Comparison of ENCODE assay signal across 24 mouse cellular contexts in genomic region chr19:20385645-20386044, GRCm38 (mm10). TPM values are rescaled to one million over a fixed set of nuclear protein-coding genes. Genes with fewer than 3 reads are reported as not detected.
DNase-seq lines count a peak whose midpoint lies in the region; ATAC-seq and TF ChIP-seq lines count a peak whose summit lies in the region.
"Had no signal": no experiment of that assay in that cellular context is flagged by ENCODE, and none has a peak within 500 bp of the region (broad histone marks: within the 10 kb centered on the region; RNA-seq: fewer than 3 reads in every experiment).

No protein-coding gene starts in this region.

- peak overlapping the region; percentile 11; the same call in 1 of the 2 replicates for H3K4me2 ChIP-seq in forebrain, postnatal 0 days (ENCODE audit: low read depth)
- H3K4me2 ChIP-seq in forebrain, embryonic 11.5 days (ENCODE audit: low read depth, low read length, severe bottlenecking) = no peak overlapping the region
- H3K4me2 ChIP-seq in embryonic facial prominence, embryonic 15.5 days (replicated peaks) = 0 out of 2 replicates have a peak overlapping the region, but pooled peaks have one; percentile 21
- no peak overlapping the region for H3K4me2 ChIP-seq in liver, embryonic 12.5 days
- H3K4me2 ChIP-seq: heart, embryonic 15.5 days; limb, embryonic 12.5 days; lung, embryonic 15.5 days; midbrain, embryonic 15.5 days had no signal

- no peaks in the 10 kb centered on the region for H3K36me3 ChIP-seq in forebrain, postnatal 0 days (ENCODE audit: insufficient read depth)
- H3K36me3 ChIP-seq in forebrain, embryonic 11.5 days (ENCODE audit: control insufficient read depth, insufficient read depth, low read length) = no peaks in the 10 kb centered on the region
- peaks cover 19% of the 10 kb centered on the region for H3K36me3 ChIP-seq in embryonic facial prominence, embryonic 15.5 days
- H3K36me3 ChIP-seq in liver, embryonic 12.5 days = no peaks in the 10 kb centered on the region
- H3K36me3 ChIP-seq: heart, embryonic 10.5 days; limb, embryonic 12.5 days; lung, embryonic 15.5 days; midbrain, embryonic 10.5 days; midbrain, embryonic 15.5 days had no signal

- no peaks in the 10 kb centered on the region for H3K9me3 ChIP-seq in forebrain, postnatal 0 days (ENCODE audit: low read length)
- no peaks in the 10 kb centered on the region for H3K9me3 ChIP-seq in forebrain, embryonic 11.5 days (ENCODE audit: control insufficient read depth, low read length)
- H3K9me3 ChIP-seq in embryonic facial prominence, embryonic 15.5 days (replicated peaks) = no peaks in the 10 kb centered on the region
- H3K9me3 ChIP-seq in liver, embryonic 12.5 days (replicated peaks) = no peaks in the 10 kb centered on the region
- H3K9me3 ChIP-seq: heart, embryonic 10.5 days; heart, embryonic 15.5 days; limb, embryonic 12.5 days; lung, embryonic 15.5 days; midbrain, embryonic 10.5 days; midbrain, embryonic 15.5 days had no signal

- ATAC-seq in forebrain, postnatal 0 days = peak; percentile 48; the same call in 1 of the 2 replicates
- ATAC-seq in forebrain, embryonic 11.5 days (replicated peaks; ENCODE audit: low FRiP score) = no peak
- ATAC-seq in embryonic facial prominence, embryonic 15.5 days (ENCODE audit: insufficient number of reproducible peaks, low FRiP score, low TSS enrichment, low read depth) = no peak
- no peak for ATAC-seq in liver, embryonic 12.5 days
- ATAC-seq: intestine, embryonic 16.5 days; midbrain, embryonic 15.5 days; Patski had no signal

- 36% methylated on average over 6 of the region's 6 CpGs for WGBS in forebrain, postnatal 0 days
- 87% methylated on average over 6 of the region's 6 CpGs for WGBS in forebrain, embryonic 11.5 days
- WGBS in embryonic facial prominence, embryonic 15.5 days = 21% methylated on average over 6 of the region's 6 CpGs
- 71% methylated on average over 6 of the region's 6 CpGs for WGBS in liver, embryonic 12.5 days (ENCODE audit: insufficient replicate concordance)

- no peak for TF ChIP-seq CTCF in forebrain, postnatal 0 days (IDR thresholded peaks at IDR 0.05; ENCODE audit: low read depth)

- H3K4me1 ChIP-seq in forebrain, postnatal 0 days (ENCODE audit: insufficient read depth) = no peaks in the 10 kb centered on the region
- H3K4me1 ChIP-seq in forebrain, embryonic 11.5 days (replicated peaks; ENCODE audit: control insufficient read depth, insufficient read depth, low read length) = no peaks in the 10 kb centered on the region
- peaks cover 9% of the 10 kb centered on the region for H3K4me1 ChIP-seq in embryonic facial prominence, embryonic 15.5 days
- no peaks in the 10 kb centered on the region for H3K4me1 ChIP-seq in liver, embryonic 12.5 days
- H3K4me1 ChIP-seq: heart, embryonic 10.5 days; heart, embryonic 15.5 days; lung, embryonic 15.5 days; midbrain, embryonic 10.5 days; midbrain, embryonic 15.5 days had no signal

- H3K9ac ChIP-seq in forebrain, postnatal 0 days = no peak overlapping the region
- H3K9ac ChIP-seq in forebrain, embryonic 11.5 days (ENCODE audit: low read length) = no peak overlapping the region
- H3K9ac ChIP-seq in embryonic facial prominence, embryonic 15.5 days = no peak overlapping the region
- no peak overlapping the region for H3K9ac ChIP-seq in liver, embryonic 12.5 days
- H3K9ac ChIP-seq: heart, embryonic 15.5 days; limb, embryonic 12.5 days; lung, embryonic 15.5 days; midbrain, embryonic 15.5 days had no signal

- no peak overlapping the region for H3K4me3 ChIP-seq in forebrain, postnatal 0 days (ENCODE audit: low read depth, low read length)
- no peak overlapping the region for H3K4me3 ChIP-seq in forebrain, embryonic 11.5 days (ENCODE audit: low read depth, low read length)
- no peak overlapping the region for H3K4me3 ChIP-seq in embryonic facial prominence, embryonic 15.5 days (replicated peaks)
- H3K4me3 ChIP-seq in liver, embryonic 12.5 days = no peak overlapping the region
- H3K4me3 ChIP-seq: heart, embryonic 10.5 days; heart, embryonic 15.5 days; left cerebral cortex, adult 2 months; limb, embryonic 12.5 days; lung, embryonic 15.5 days; midbrain, embryonic 10.5 days; midbrain, embryonic 15.5 days had no signal

- peak; percentile 15 for DNase-seq in forebrain, postnatal 0 days
- DNase-seq in forebrain, embryonic 11.5 days (ENCODE audit: low spot score) = no peak
- peak; percentile 53 for DNase-seq in 3T3-L1 (ENCODE audit: low read depth, low spot score)
- DNase-seq in Muller cell, postnatal 12 days (ENCODE audit: inconsistent ontology term) = peak; percentile 88
- no peak for DNase-seq in spleen, postnatal 14 days (ENCODE audit: low spot score in 2 of 2)
- DNase-seq: cerebellum, adult 18-20 months; cerebellum, postnatal 10 days; gastrocnemius, postnatal 25 days; heart, adult 11 months; kidney, adult 9 months; kidney, postnatal 14 days; thymus, postnatal 14 days had no signal

- H3K27me3 ChIP-seq in forebrain, postnatal 0 days (ENCODE audit: insufficient read depth, low read length) = no peaks in the 10 kb centered on the region
- no peaks in the 10 kb centered on the region for H3K27me3 ChIP-seq in forebrain, embryonic 11.5 days (ENCODE audit: control insufficient read depth, insufficient read depth, low read length)
- H3K27me3 ChIP-seq in embryonic facial prominence, embryonic 15.5 days = no peaks in the 10 kb centered on the region
- no peaks in the 10 kb centered on the region for H3K27me3 ChIP-seq in liver, embryonic 12.5 days (replicated peaks)
- H3K27me3 ChIP-seq: CH12.LX; heart, embryonic 15.5 days; limb, embryonic 12.5 days; lung, embryonic 15.5 days; midbrain, embryonic 15.5 days; Patski had no signal

- no peak overlapping the region for H3K27ac ChIP-seq in forebrain, postnatal 0 days (ENCODE audit: low read depth, low read length)
- H3K27ac ChIP-seq in forebrain, embryonic 11.5 days (ENCODE audit: low read depth, low read length) = no peak overlapping the region
- peak overlapping the region; percentile 75 for H3K27ac ChIP-seq in embryonic facial prominence, embryonic 15.5 days (replicated peaks)
- H3K27ac ChIP-seq in liver, embryonic 12.5 days = no peak overlapping the region
- H3K27ac ChIP-seq: heart, embryonic 10.5 days; heart, embryonic 15.5 days; left cerebral cortex, adult 2 months; limb, embryonic 12.5 days; lung, embryonic 15.5 days; midbrain, embryonic 10.5 days; midbrain, embryonic 15.5 days had no signal

RNA-seq across cellular contexts. Expression of gene Anxa1, which starts 5.1 kb away (rescaled TPM):
- total RNA-seq in forebrain, postnatal 0 days (2014; rRNA removed) = 5.8 and 7.0 TPM in 2 replicates
- 15.3 and 16.8 TPM in 2 replicates for polyA plus RNA-seq in forebrain, postnatal 0 days (2015; fragmentation: Nextera tagmentation; extraction: Ambion mirVana)
- 4.1 and 5.3 TPM in 2 replicates for polyA plus RNA-seq in forebrain, embryonic 11.5 days (2014; fragmentation: Nextera tagmentation; extraction: Ambion mirVana)
- 565 and 632 TPM in 2 replicates for polyA plus RNA-seq in embryonic facial prominence, embryonic 15.5 days (2015; fragmentation: Nextera tagmentation; extraction: Ambion mirVana)
- 15.1 and 19.1 TPM in 2 replicates for polyA plus RNA-seq in liver, embryonic 12.5 days (2016; fragmentation: Nextera tagmentation; extraction: Ambion mirVana)

Comparison
In these comparisons a context has a peak if more than half of its experiments do, and no peak if none do; other contexts are left out.
1. DNase-seq: peak in forebrain, postnatal 0 days (single experiment), 3T3-L1 (single experiment) and Muller cell, postnatal 12 days (single experiment); none in forebrain, embryonic 11.5 days (single experiment) and spleen, postnatal 14 days (0 of 2).
2. H3K4me2 ChIP-seq: peak in forebrain, postnatal 0 days (single experiment) and embryonic facial prominence, embryonic 15.5 days (single experiment); none in forebrain, embryonic 11.5 days (single experiment) and liver, embryonic 12.5 days (single experiment).
3. RNA of gene Anxa1, which starts 5.1 kb away (polyA plus RNA-seq): 565 to 632 TPM in embryonic facial prominence, embryonic 15.5 days; 15.3 to 16.8 TPM in forebrain, postnatal 0 days, 15.1 to 19.1 TPM in liver, embryonic 12.5 days and 4.1 to 5.3 TPM in forebrain, embryonic 11.5 days; every median in the first group is over 10 times any median in the second.